Mouse (Mus musculus): Measurements from ENCODE around the gene Bcar3. TPM values are rescaled to one million over a fixed set of nuclear protein-coding genes. Genes with fewer than 3 reads are reported as not detected.

Gene Bcar3
- polyA plus RNA-seq, 1 experiment from 2014 or later: 2.8 TPM

DNA sequence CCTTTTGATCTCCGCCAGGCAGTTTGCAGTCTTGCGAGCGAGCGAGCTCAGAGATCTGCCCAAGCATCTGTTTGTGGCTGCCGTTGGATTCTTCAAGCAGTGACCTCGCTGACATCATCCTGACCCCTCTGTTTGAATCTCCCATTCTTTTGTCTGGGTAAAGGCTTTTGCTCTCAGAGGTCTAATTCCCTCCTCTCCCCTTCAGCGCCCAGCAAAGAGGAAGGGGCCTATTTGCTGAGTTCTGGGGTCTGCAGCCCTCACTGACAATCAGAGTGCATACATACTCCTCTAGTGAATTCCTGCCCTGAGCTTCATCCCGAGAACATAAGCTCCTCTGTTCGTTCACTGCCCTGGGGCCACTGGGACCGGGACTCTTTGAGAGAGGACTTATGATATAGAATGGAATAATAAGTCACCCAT is 82.5 kb downstream of the Bcar3 start:
- H3K4me2 ChIP-seq (ENCODE audit: low read length): no peak overlapping the region
- peaks cover 19 to 23% of the 10 kb centered on the region in 2 experiments; a peak in 3 of 4 replicates for H3K4me1 ChIP-seq (ENCODE audit: control insufficient read depth in 2 of 2, insufficient read depth in 2 of 2, low read length in 2 of 2)
- H3K9ac ChIP-seq (ENCODE audit: low read length): no peak overlapping the region
- no peak for ATAC-seq (ENCODE audit: insufficient number of reproducible peaks, insufficient read depth, low FRiP score, low read depth)
- H3K9me3 ChIP-seq (ENCODE audit: control insufficient read depth, low read length): no peaks in the 10 kb centered on the region
- no peak overlapping the region for H3K4me3 ChIP-seq (ENCODE audit: control insufficient read depth in 1 of 2, insufficient read depth in 1 of 2, low read depth in 1 of 2, low read length in 2 of 2)
- peak overlapping the region; percentile 15 to 51 for H3K27ac ChIP-seq (replicated peaks in 1 of 2; ENCODE audit: control insufficient read depth in 1 of 2, insufficient read depth in 1 of 2, low read depth in 2 of 2, low read length in 2 of 2)
- no peaks in the 10 kb centered on the region for H3K36me3 ChIP-seq (ENCODE audit: control insufficient read depth, insufficient read depth, low read length)
- 52% methylated on average over 10 of the region's 10 CpGs for WGBS
- no peaks in the 10 kb centered on the region for H3K27me3 ChIP-seq (ENCODE audit: control insufficient read depth, insufficient read depth, low read length)

- Histone ChIP-seq H3K4me1 (ENCODE audit: control insufficient read depth in 2 of 2, insufficient read depth in 2 of 2, low read length in 2 of 2) (peaks cover 19 to 23% of the 10 kb centered on the region in 2 experiments; a peak in 3 of 4 replicates), H3K4me2 (ENCODE audit: low read length) (no peak overlapping the region), H3K27ac (replicated peaks in 1 of 2; ENCODE audit: control insufficient read depth in 1 of 2, insufficient read depth in 1 of 2, low read depth in 2 of 2, low read length in 2 of 2) (peak overlapping the region; percentile 4 to 51; a peak in 2 of 4 replicates), H3K36me3 (ENCODE audit: control insufficient read depth, insufficient read depth, low read length) (no peaks in the 10 kb centered on the region), H3K9ac (ENCODE audit: low read length) (no peak overlapping the region), H3K4me3 (ENCODE audit: control insufficient read depth in 1 of 2, insufficient read depth in 1 of 2, low read depth in 1 of 2, low read length in 2 of 2) (no peak overlapping the region), H3K9me3 (ENCODE audit: control insufficient read depth, low read length) (no peaks in the 10 kb centered on the region), H3K27me3 (ENCODE audit: control insufficient read depth, insufficient read depth, low read length) (no peaks in the 10 kb centered on the region)
- peak; percentile 33; the same call in 1 of the 2 replicates for ATAC-seq (ENCODE audit: insufficient number of reproducible peaks, insufficient read depth, low FRiP score, low read depth)
- 47% methylated on average over 8 of the region's 8 CpGs for WGBS
Observed at GRCm38 (mm10) chr3:122376841-122377464, 83.0 kb downstream of the Bcar3 start.

GRCm38 (mm10) chr3:122378634-122379033 is 84.7 kb downstream of the Bcar3 start:
- H3K9ac ChIP-seq (ENCODE audit: low read length): no peak overlapping the region
- H3K27ac ChIP-seq (replicated peaks in 1 of 2; ENCODE audit: control insufficient read depth in 1 of 2, insufficient read depth in 1 of 2, low read depth in 2 of 2, low read length in 2 of 2): no peak overlapping the region
- H3K36me3 ChIP-seq (ENCODE audit: control insufficient read depth, insufficient read depth, low read length): no peaks in the 10 kb centered on the region
- H3K4me3 ChIP-seq (ENCODE audit: control insufficient read depth in 1 of 2, insufficient read depth in 1 of 2, low read depth in 1 of 2, low read length in 2 of 2): no peak overlapping the region
- 60% methylated on average over 6 of the region's 6 CpGs for WGBS
- peaks cover 19% of the 10 kb centered on the region in 2 experiments; a peak in 3 of 4 replicates for H3K4me1 ChIP-seq (ENCODE audit: control insufficient read depth in 2 of 2, insufficient read depth in 2 of 2, low read length in 2 of 2)
- no peak overlapping the region for H3K4me2 ChIP-seq (ENCODE audit: low read length)
- ATAC-seq (ENCODE audit: insufficient number of reproducible peaks, insufficient read depth, low FRiP score, low read depth): no peak
- H3K27me3 ChIP-seq (ENCODE audit: control insufficient read depth, insufficient read depth, low read length): no peaks in the 10 kb centered on the region
- H3K9me3 ChIP-seq (ENCODE audit: control insufficient read depth, low read length): no peaks in the 10 kb centered on the region

DNA sequence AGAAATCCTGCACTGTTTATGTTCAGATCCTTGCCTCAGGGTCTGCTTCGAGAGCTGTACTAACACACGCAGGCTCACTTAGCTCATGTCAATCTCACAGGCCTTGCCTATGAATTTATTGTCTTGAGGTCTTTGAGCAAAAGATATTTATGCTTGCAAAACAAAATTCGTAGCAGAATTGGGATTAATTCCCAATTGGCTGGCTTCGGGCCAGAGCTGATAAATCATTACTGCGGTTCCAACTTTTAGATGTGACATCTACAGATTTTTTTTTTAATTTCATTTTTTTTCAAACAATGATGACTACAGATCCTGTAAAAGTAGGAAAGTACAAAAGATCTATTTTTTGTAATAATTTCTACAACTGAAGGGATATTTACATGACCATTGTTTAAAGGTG is 86.8 kb downstream of the Bcar3 start:
- ATAC-seq (ENCODE audit: insufficient number of reproducible peaks, insufficient read depth, low FRiP score, low read depth): no peak
- WGBS: 84% methylated on average over 5 of the region's 5 CpGs
- no peaks in the 10 kb centered on the region for H3K9me3 ChIP-seq (ENCODE audit: control insufficient read depth, low read length)
- no peak overlapping the region for H3K27ac ChIP-seq (replicated peaks in 1 of 2; ENCODE audit: control insufficient read depth in 1 of 2, insufficient read depth in 1 of 2, low read depth in 2 of 2, low read length in 2 of 2)
- H3K4me1 ChIP-seq (ENCODE audit: control insufficient read depth in 2 of 2, insufficient read depth in 2 of 2, low read length in 2 of 2): peaks cover 18 to 19% of the 10 kb centered on the region in 2 experiments; a peak in 3 of 4 replicates
- H3K4me2 ChIP-seq (ENCODE audit: low read length): no peak overlapping the region
- no peaks in the 10 kb centered on the region for H3K36me3 ChIP-seq (ENCODE audit: control insufficient read depth, insufficient read depth, low read length)
- no peak overlapping the region for H3K9ac ChIP-seq (ENCODE audit: low read length)
- no peak overlapping the region for H3K4me3 ChIP-seq (ENCODE audit: control insufficient read depth in 1 of 2, insufficient read depth in 1 of 2, low read depth in 1 of 2, low read length in 2 of 2)
- H3K27me3 ChIP-seq (ENCODE audit: control insufficient read depth, insufficient read depth, low read length): no peaks in the 10 kb centered on the region

DNA sequence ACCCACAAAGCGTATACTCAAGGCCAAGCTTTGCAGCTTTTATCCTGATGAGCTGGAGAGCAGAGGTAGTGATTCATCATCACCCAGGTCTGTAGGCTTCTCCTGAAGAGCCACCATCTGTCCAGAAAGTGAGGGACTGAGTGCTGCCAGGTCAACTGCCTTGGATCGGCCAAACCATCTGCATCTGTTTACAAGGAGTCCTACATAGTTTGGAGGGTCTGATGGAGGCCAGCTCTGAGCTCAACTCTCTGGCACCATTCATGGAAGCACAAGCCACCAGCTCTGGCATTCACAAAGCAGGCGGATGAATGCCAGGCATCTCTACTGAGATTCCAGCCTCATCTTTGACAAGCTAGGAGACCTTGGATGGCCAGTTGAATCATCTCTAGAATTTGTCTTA is 87.7 kb downstream of the Bcar3 start:
- 88% methylated on average over 3 of the region's 3 CpGs for WGBS
- no peak for ATAC-seq (ENCODE audit: insufficient number of reproducible peaks, insufficient read depth, low FRiP score, low read depth)
- Histone ChIP-seq H3K9me3 (ENCODE audit: control insufficient read depth, low read length) (no peaks in the 10 kb centered on the region), H3K27me3 (ENCODE audit: control insufficient read depth, insufficient read depth, low read length) (no peaks in the 10 kb centered on the region), H3K27ac (replicated peaks in 1 of 2; ENCODE audit: control insufficient read depth in 1 of 2, insufficient read depth in 1 of 2, low read depth in 2 of 2, low read length in 2 of 2) (no peak overlapping the region), H3K9ac (ENCODE audit: low read length) (no peak overlapping the region), H3K4me2 (ENCODE audit: low read length) (no peak overlapping the region), H3K36me3 (ENCODE audit: control insufficient read depth, insufficient read depth, low read length) (no peaks in the 10 kb centered on the region), H3K4me1 (ENCODE audit: control insufficient read depth in 2 of 2, insufficient read depth in 2 of 2, low read length in 2 of 2) (peaks cover 10 to 12% of the 10 kb centered on the region in 2 experiments; a peak in 3 of 4 replicates), H3K4me3 (ENCODE audit: control insufficient read depth in 1 of 2, insufficient read depth in 1 of 2, low read depth in 1 of 2, low read length in 2 of 2) (no peak overlapping the region)

DNA sequence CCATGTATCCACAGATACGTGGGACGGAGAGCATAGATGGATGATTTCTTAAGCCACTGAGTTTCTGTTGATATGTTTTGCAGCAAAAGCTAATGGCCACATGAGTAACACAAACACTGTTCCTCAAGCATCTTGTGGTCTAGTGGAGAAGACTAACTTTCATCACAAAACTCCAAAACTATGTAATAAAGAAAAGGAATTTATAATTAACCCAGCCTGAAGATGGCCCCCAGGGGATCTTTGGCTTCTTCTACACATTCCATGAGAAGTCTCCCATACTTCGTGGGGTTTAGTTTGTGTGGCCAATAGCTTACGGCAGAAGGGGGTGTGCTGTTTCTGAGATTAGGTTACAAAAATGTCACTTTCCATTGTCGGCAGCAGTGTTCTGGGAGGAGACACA is 92.5 kb downstream of the Bcar3 start:
- Histone ChIP-seq H3K4me3 (ENCODE audit: control insufficient read depth in 1 of 2, insufficient read depth in 1 of 2, low read depth in 1 of 2, low read length in 2 of 2) (no peak overlapping the region), H3K4me1 (ENCODE audit: control insufficient read depth in 2 of 2, insufficient read depth in 2 of 2, low read length in 2 of 2) (peaks cover 2 to 3% of the 10 kb centered on the region in 2 experiments; a peak in 3 of 4 replicates), H3K4me2 (ENCODE audit: low read length) (no peak overlapping the region), H3K27me3 (ENCODE audit: control insufficient read depth, insufficient read depth, low read length) (no peaks in the 10 kb centered on the region), H3K27ac (replicated peaks in 1 of 2; ENCODE audit: control insufficient read depth in 1 of 2, insufficient read depth in 1 of 2, low read depth in 2 of 2, low read length in 2 of 2) (no peak overlapping the region), H3K36me3 (ENCODE audit: control insufficient read depth, insufficient read depth, low read length) (no peaks in the 10 kb centered on the region), H3K9me3 (ENCODE audit: control insufficient read depth, low read length) (no peaks in the 10 kb centered on the region), H3K9ac (ENCODE audit: low read length) (no peak overlapping the region)
- 89% methylated on average over 5 of the region's 5 CpGs for WGBS
- no peak for ATAC-seq (ENCODE audit: insufficient number of reproducible peaks, insufficient read depth, low FRiP score, low read depth)

- Histone ChIP-seq H3K27me3 (ENCODE audit: control insufficient read depth, insufficient read depth, low read length) (no peaks in the 10 kb centered on the region), H3K9me3 (ENCODE audit: control insufficient read depth, low read length) (no peaks in the 10 kb centered on the region), H3K36me3 (ENCODE audit: control insufficient read depth, insufficient read depth, low read length) (no peaks in the 10 kb centered on the region), H3K4me3 (ENCODE audit: control insufficient read depth in 1 of 2, insufficient read depth in 1 of 2, low read depth in 1 of 2, low read length in 2 of 2) (no peak overlapping the region), H3K27ac (replicated peaks in 1 of 2; ENCODE audit: control insufficient read depth in 1 of 2, insufficient read depth in 1 of 2, low read depth in 2 of 2, low read length in 2 of 2) (no peak overlapping the region), H3K9ac (ENCODE audit: low read length) (no peak overlapping the region), H3K4me1 (ENCODE audit: control insufficient read depth in 2 of 2, insufficient read depth in 2 of 2, low read length in 2 of 2) (peaks cover 2 to 3% of the 10 kb centered on the region in 2 experiments; a peak in 3 of 4 replicates), H3K4me2 (ENCODE audit: low read length) (no peak overlapping the region)
- WGBS: 32% methylated on average over 3 of the region's 3 CpGs
- no peak for ATAC-seq (ENCODE audit: insufficient number of reproducible peaks, insufficient read depth, low FRiP score, low read depth)
Observed at GRCm38 (mm10) chr3:122387771-122388170, 93.8 kb downstream of the Bcar3 start.

- H3K27ac ChIP-seq (replicated peaks in 1 of 2; ENCODE audit: control insufficient read depth in 1 of 2, insufficient read depth in 1 of 2, low read depth in 2 of 2, low read length in 2 of 2): no peak overlapping the region
- 78% methylated on average over 5 of the region's 5 CpGs for WGBS
- no peak for ATAC-seq (ENCODE audit: insufficient number of reproducible peaks, insufficient read depth, low FRiP score, low read depth)
Observed at GRCm38 (mm10) chr3:122389972-122390371, 96.0 kb downstream of the Bcar3 start.

More at GRCm38 (mm10) chr3:122389972-122390371, 96.0 kb downstream of the Bcar3 start:
- Histone ChIP-seq H3K4me2 (ENCODE audit: low read length) (no peak overlapping the region), H3K4me1 (ENCODE audit: control insufficient read depth in 2 of 2, insufficient read depth in 2 of 2, low read length in 2 of 2) (peaks cover 2 to 3% of the 10 kb centered on the region in 2 experiments; a peak in 3 of 4 replicates), H3K9me3 (ENCODE audit: control insufficient read depth, low read length) (no peaks in the 10 kb centered on the region), H3K4me3 (ENCODE audit: control insufficient read depth in 1 of 2, insufficient read depth in 1 of 2, low read depth in 1 of 2, low read length in 2 of 2) (no peak overlapping the region), H3K27me3 (ENCODE audit: control insufficient read depth, insufficient read depth, low read length) (no peaks in the 10 kb centered on the region), H3K36me3 (ENCODE audit: control insufficient read depth, insufficient read depth, low read length) (no peaks in the 10 kb centered on the region), H3K9ac (ENCODE audit: low read length) (no peak overlapping the region)

Measured in heart, embryonic 14.5 days (tissue).